Mouse (Mus musculus): ENCODE data around the gene Astn1. TPM values are rescaled to one million over a fixed set of nuclear protein-coding genes. Genes with fewer than 3 reads are reported as not detected.
A peak's percentile ranks its signal among the peaks of the same experiment; 100 is the strongest.

Astn1 gene
- polyA plus RNA-seq, 1 experiment from 2014 or later: 32.0 TPM

DNA sequence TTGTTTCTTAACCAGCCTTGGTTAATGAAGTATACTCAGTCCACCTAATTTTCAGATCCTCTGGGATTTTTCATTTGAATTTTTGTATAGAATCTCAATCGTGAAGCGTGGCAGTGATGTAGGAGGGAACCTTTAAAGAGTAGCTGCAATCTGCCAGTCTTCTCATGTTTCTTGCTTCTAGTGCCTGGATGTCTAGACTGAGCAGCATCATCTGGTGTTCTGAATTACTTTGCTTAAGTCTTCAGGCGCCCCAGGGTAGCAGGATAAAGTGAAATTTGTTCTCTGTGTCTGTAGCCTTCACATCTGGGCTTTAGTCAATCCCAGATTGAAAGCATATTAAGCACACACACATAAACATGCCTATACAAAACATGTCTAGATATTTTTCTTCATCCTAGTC is 21.1 kb downstream of the Astn1 start:
- H3K4me1 ChIP-seq (replicated peaks): peaks cover 19% of the 10 kb centered on the region
- H3K9me3 ChIP-seq: no peaks in the 10 kb centered on the region
- H3K36me3 ChIP-seq: peaks cover 24% of the 10 kb centered on the region
- no peak for ATAC-seq (ENCODE audit: low FRiP score)
- no peak overlapping the region for H3K4me2 ChIP-seq
- H3K27me3 ChIP-seq: no peaks in the 10 kb centered on the region
- no peak overlapping the region for H3K27ac ChIP-seq
- 81% methylated on average over 3 of the region's 3 CpGs for WGBS
- no peak overlapping the region for H3K9ac ChIP-seq
- no peak overlapping the region for H3K4me3 ChIP-seq

GRCm38 (mm10) chr1:158385311-158385710 is 23.2 kb downstream of the Astn1 start:
- H3K9me3 ChIP-seq: no peaks in the 10 kb centered on the region
- peaks cover 18% of the 10 kb centered on the region for H3K4me1 ChIP-seq (replicated peaks)
- no peaks in the 10 kb centered on the region for H3K27me3 ChIP-seq
- peaks cover 16% of the 10 kb centered on the region for H3K36me3 ChIP-seq
- ATAC-seq (ENCODE audit: low FRiP score): no peak
- 95% methylated on average over 2 of the region's 2 CpGs for WGBS
- H3K9ac ChIP-seq: no peak overlapping the region
- H3K4me3 ChIP-seq: no peak overlapping the region
- H3K27ac ChIP-seq: no peak overlapping the region
- H3K4me2 ChIP-seq: no peak overlapping the region

GRCm38 (mm10) chr1:158386781-158387180 is 24.7 kb downstream of the Astn1 start:
- 13% methylated on average over 3 of the region's 3 CpGs for WGBS

GRCm38 (mm10) chr1:158388995-158389394 is 26.9 kb downstream of the Astn1 start:
- Histone ChIP-seq H3K9ac (no peak overlapping the region), H3K9me3 (no peaks in the 10 kb centered on the region), H3K36me3 (peaks cover 16% of the 10 kb centered on the region), H3K4me2 (no peak overlapping the region), H3K27me3 (no peaks in the 10 kb centered on the region), H3K4me3 (no peak overlapping the region), H3K27ac (no peak overlapping the region), H3K4me1 (replicated peaks) (peaks cover 16% of the 10 kb centered on the region)
- WGBS: 96% methylated on average over 4 of the region's 4 CpGs
- ATAC-seq (ENCODE audit: low FRiP score): no peak

More at GRCm38 (mm10) chr1:158386781-158387180, 24.7 kb downstream of the Astn1 start:
- Histone ChIP-seq H3K9me3 (no peaks in the 10 kb centered on the region), H3K27ac (peak overlapping the region; percentile 4; the same call in 1 of the 2 replicates), H3K36me3 (peaks cover 16% of the 10 kb centered on the region), H3K27me3 (no peaks in the 10 kb centered on the region), H3K4me3 (no peak overlapping the region), H3K9ac (no peak overlapping the region), H3K4me1 (replicated peaks) (peaks cover 20% of the 10 kb centered on the region), H3K4me2 (no peak overlapping the region)
- ATAC-seq (ENCODE audit: low FRiP score): no peak

DNA sequence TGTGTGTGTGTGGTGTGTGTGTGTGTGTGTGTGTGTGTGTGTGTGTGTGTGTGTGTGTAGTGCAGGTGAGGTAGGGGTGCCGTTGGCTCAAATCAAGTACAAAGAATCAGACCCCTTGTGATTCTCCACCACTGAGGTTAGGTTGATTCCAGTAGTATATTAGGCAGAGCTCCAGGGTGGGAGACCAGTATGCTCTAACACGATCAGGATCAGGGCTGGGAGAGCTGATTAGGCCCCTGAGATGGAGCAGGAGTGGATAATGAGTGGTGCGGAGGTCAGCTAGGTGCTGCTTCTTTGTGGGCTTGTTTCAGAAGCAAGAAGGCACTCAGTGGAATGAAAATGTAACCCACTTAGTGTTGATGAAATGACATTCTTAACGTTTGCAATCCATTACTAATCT is 28.6 kb downstream of the Astn1 start:
- H3K9ac ChIP-seq: no peak overlapping the region
- WGBS: 74% methylated on average over 4 of the region's 4 CpGs
- ATAC-seq (ENCODE audit: low FRiP score): no peak

GRCm38 (mm10) chr1:158397058-158397457 is 35.0 kb downstream of the Astn1 start:
- no peak overlapping the region for H3K4me2 ChIP-seq
- 90% methylated on average over 2 of the region's 2 CpGs for WGBS
- H3K4me1 ChIP-seq (replicated peaks): peaks cover 6% of the 10 kb centered on the region; the same call in 1 of the 2 replicates
- H3K27me3 ChIP-seq: no peaks in the 10 kb centered on the region
- H3K9me3 ChIP-seq: no peaks in the 10 kb centered on the region
- no peaks in the 10 kb centered on the region for H3K36me3 ChIP-seq
- no peak overlapping the region for H3K4me3 ChIP-seq
- H3K9ac ChIP-seq: no peak overlapping the region
- no peak overlapping the region for H3K27ac ChIP-seq
- ATAC-seq (ENCODE audit: low FRiP score): no peak

More for the DNA sequence above, 28.6 kb downstream of the Astn1 start:
- Histone ChIP-seq H3K9me3 (no peaks in the 10 kb centered on the region), H3K4me1 (replicated peaks) (peaks cover 16% of the 10 kb centered on the region), H3K4me2 (no peak overlapping the region), H3K4me3 (no peak overlapping the region), H3K27ac (peak overlapping the region; percentile 46; the same call in 1 of the 2 replicates), H3K27me3 (no peaks in the 10 kb centered on the region), H3K36me3 (peaks cover 9% of the 10 kb centered on the region; the same call in 1 of the 2 replicates)

GRCm38 (mm10) chr1:158400898-158401297 is 38.8 kb downstream of the Astn1 start:
- H3K9ac ChIP-seq: no peak overlapping the region
- H3K4me2 ChIP-seq: no peak overlapping the region
- no peak overlapping the region for H3K4me3 ChIP-seq
- ATAC-seq (ENCODE audit: low FRiP score): no peak
- no peaks in the 10 kb centered on the region; the same call in 1 of the 2 replicates for H3K36me3 ChIP-seq
- H3K27me3 ChIP-seq: no peaks in the 10 kb centered on the region
- no peak overlapping the region for H3K27ac ChIP-seq
- no peaks in the 10 kb centered on the region for H3K9me3 ChIP-seq
- WGBS: 74% methylated on average over 2 of the region's 2 CpGs
- H3K4me1 ChIP-seq (replicated peaks): peaks cover 14% of the 10 kb centered on the region

DNA sequence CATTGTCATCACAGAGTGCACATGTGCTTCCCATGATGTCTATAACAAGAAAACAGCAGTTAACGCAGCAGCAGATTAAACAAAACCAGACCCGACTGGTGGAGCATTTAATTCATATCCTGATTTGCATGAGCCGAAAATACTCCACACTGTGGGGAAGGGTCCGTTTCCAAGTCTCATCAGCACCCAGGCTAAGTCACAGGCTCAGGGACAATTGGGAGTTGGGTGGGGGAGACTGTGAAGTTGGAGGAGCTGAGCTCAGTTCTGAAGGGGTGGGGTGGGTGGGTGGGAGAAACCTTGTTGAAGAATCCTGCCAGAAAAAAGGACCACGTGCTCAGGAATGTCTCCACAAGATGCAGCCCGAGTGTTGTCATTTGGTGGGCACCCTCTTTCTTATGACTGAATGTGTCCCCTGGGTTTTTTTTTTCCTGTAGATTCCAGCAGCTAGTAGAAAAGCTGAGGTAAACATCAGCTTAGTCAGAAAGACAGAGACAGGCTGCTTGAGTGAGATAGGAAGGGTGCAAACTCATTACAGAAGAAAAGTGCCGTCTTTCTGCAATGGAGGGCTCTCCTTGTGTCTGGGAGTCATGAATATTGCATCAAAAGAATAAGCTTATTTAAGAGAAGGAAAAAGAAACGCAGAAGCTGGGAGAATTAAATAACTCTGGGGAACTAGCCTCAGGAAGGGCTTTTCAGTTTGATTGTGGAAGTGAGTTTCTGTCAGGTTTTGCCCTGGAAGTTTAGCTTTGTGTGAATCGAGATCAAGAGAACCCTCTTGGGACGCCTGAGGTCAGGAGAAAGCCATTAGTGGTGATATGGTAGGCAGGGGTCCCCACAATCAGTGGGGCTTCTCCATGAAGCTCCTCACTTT is 44.1 kb downstream of the Astn1 start:
- Histone ChIP-seq H3K4me3 (no peak overlapping the region), H3K9me3 (no peaks in the 10 kb centered on the region), H3K27ac (0 out of 2 replicates have a peak overlapping the region, but pooled peaks have one; percentile 5), H3K9ac (no peak overlapping the region), H3K36me3 (no peaks in the 10 kb centered on the region; the same call in 1 of the 2 replicates), H3K4me1 (replicated peaks) (peaks cover 39% of the 10 kb centered on the region), H3K27me3 (no peaks in the 10 kb centered on the region), H3K4me2 (no peak overlapping the region)
- no peak for ATAC-seq (ENCODE audit: low FRiP score)
- 63% methylated on average over 10 of the region's 10 CpGs for WGBS

GRCm38 (mm10) chr1:158408124-158408523 is 46.1 kb downstream of the Astn1 start:
- no peaks in the 10 kb centered on the region for H3K9me3 ChIP-seq
- no peaks in the 10 kb centered on the region for H3K27me3 ChIP-seq
- peak overlapping the region; percentile 19 for H3K27ac ChIP-seq
- H3K36me3 ChIP-seq: no peaks in the 10 kb centered on the region; the same call in 1 of the 2 replicates
- H3K9ac ChIP-seq: no peak overlapping the region
- no peak overlapping the region for H3K4me2 ChIP-seq
- H3K4me3 ChIP-seq: no peak overlapping the region
- peaks cover 39% of the 10 kb centered on the region for H3K4me1 ChIP-seq (replicated peaks)
- no peak for ATAC-seq (ENCODE audit: low FRiP score)
- WGBS: 68% methylated on average over 2 of the region's 2 CpGs

DNA sequence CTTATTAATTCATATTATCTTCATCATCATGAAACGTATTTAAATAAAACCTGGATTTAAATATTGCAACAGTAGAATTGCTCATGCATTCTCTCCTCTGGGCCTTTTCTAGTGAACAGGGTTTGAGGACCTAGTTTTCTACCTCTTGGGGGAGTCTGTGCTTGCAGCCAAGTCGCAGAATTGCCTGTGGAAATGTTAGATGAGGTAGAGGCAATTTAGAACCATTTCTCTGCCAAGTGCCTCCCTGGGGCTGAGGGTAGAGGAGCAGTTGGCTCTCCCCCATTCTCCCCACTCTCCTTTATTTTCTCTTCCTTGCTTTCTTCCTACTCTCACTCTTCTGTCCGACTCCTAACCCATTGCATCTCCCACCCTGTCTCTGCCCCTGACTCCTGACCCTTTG is 49.1 kb downstream of the Astn1 start:
- peak overlapping the region; percentile 13; the same call in 1 of the 2 replicates for H3K27ac ChIP-seq
- H3K4me3 ChIP-seq: no peak overlapping the region
- H3K36me3 ChIP-seq: no peaks in the 10 kb centered on the region
- peaks cover 30% of the 10 kb centered on the region for H3K4me1 ChIP-seq (replicated peaks)
- H3K9ac ChIP-seq: no peak overlapping the region
- no peak for ATAC-seq (ENCODE audit: low FRiP score)
- no peak overlapping the region for H3K4me2 ChIP-seq
- H3K9me3 ChIP-seq: no peaks in the 10 kb centered on the region
- 61% methylated on average over 3 of the region's 3 CpGs for WGBS
- no peaks in the 10 kb centered on the region for H3K27me3 ChIP-seq

DNA sequence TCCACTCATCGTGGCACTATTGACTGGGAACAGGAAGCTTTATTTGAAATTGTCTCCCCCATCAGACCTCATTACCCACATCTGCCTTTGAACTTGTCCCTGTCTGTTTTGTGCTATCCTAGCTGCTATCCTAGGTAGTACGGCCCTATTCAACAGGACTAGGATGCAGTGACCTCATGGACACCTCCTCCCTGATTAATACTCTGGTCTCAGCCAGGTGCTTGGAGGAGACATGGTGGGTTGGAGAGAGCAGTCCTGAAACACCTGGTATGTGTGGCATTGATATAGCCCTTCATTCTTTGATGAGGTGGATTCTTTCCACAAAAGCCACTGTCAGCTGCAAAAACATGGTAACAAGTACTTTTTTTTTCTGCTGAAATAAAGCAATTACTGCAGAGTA is 52.1 kb downstream of the Astn1 start:
- Histone ChIP-seq H3K9ac (no peak overlapping the region), H3K4me3 (no peak overlapping the region), H3K4me2 (no peak overlapping the region), H3K27me3 (no peaks in the 10 kb centered on the region), H3K27ac (no peak overlapping the region), H3K4me1 (replicated peaks) (peaks cover 6% of the 10 kb centered on the region), H3K36me3 (no peaks in the 10 kb centered on the region), H3K9me3 (no peaks in the 10 kb centered on the region)
- WGBS: 91% methylated on average over 2 of the region's 2 CpGs
- ATAC-seq (ENCODE audit: low FRiP score): no peak

GRCm38 (mm10) chr1:158421451-158421850 is 59.4 kb downstream of the Astn1 start:
- H3K4me2 ChIP-seq: no peak overlapping the region
- ATAC-seq (ENCODE audit: low FRiP score): no peak
- 83% methylated on average over 8 of the region's 8 CpGs for WGBS

More at GRCm38 (mm10) chr1:158421451-158421850, 59.4 kb downstream of the Astn1 start:
- Histone ChIP-seq H3K36me3 (no peaks in the 10 kb centered on the region), H3K27me3 (no peaks in the 10 kb centered on the region), H3K4me3 (no peak overlapping the region), H3K9ac (no peak overlapping the region), H3K9me3 (no peaks in the 10 kb centered on the region), H3K27ac (no peak overlapping the region), H3K4me1 (replicated peaks) (0 out of 2 replicates have a peak, but pooled peaks cover 9% of the 10 kb centered on the region)
